Mouse (Mus musculus) T-cell, adult 2 months (primary cell): ENCODE data around the gene Fus.
"Not testable (repeated sequence)": the region's sequence is repeated elsewhere in the genome, so short reads cannot be mapped to it uniquely, and the experiment has no call there.

Source experiments
- DNase-seq: peaks from one replicate; pipeline ENCODE4 v3.0.0; 2022; ENCODE audit warnings: low spot score

The Fus gene

GRCm38 (mm10) chr7:127967004-127967921 is at the start of gene Fus:
TSS of gene Fus (plus strand) at chr7:127967457.
- peak; percentile 94 for DNase-seq

- peak; percentile 65 for DNase-seq
These were observed 49.1 kb upstream of the Fus start for GRCm38 (mm10) chr7:127918203-127918602.

- DNase-seq: no peak
These were observed 48.0 kb upstream of the Fus start for GRCm38 (mm10) chr7:127919290-127919689.

- DNase-seq: no peak
These were observed 45.7 kb upstream of the Fus start for GRCm38 (mm10) chr7:127921516-127921915.

GRCm38 (mm10) chr7:127922451-127923275 is 44.6 kb upstream of the Fus start:
- DNase-seq: peak; percentile 52

- no peak for DNase-seq
These were observed 43.5 kb upstream of the Fus start for GRCm38 (mm10) chr7:127923714-127924113.

- no peak for DNase-seq
These were observed 42.0 kb upstream of the Fus start for GRCm38 (mm10) chr7:127925252-127925651.

GRCm38 (mm10) chr7:127926066-127926465 is 41.2 kb upstream of the Fus start:
- DNase-seq: no peak

- no peak for DNase-seq
These were observed 40.4 kb upstream of the Fus start for GRCm38 (mm10) chr7:127926846-127927245.

GRCm38 (mm10) chr7:127927726-127928125 is 39.5 kb upstream of the Fus start:
- no peak for DNase-seq

- DNase-seq: no peak
These were observed 38.7 kb upstream of the Fus start for GRCm38 (mm10) chr7:127928596-127928995.

- DNase-seq: no peak
These were observed 37.3 kb upstream of the Fus start, which contains the start of gene Prss8 for GRCm38 (mm10) chr7:127929923-127930322. TSS of gene Prss8 (minus strand) at chr7:127930104.

- no peak for DNase-seq
These were observed 36.6 kb upstream of the Fus start for GRCm38 (mm10) chr7:127930636-127931035.

GRCm38 (mm10) chr7:127931351-127932135 is 35.7 kb upstream of the Fus start:
- DNase-seq: no peak

- DNase-seq: no peak
These were observed 34.8 kb upstream of the Fus start for GRCm38 (mm10) chr7:127932273-127933031.

GRCm38 (mm10) chr7:127934075-127934474 is 33.2 kb upstream of the Fus start:
- DNase-seq: no peak

GRCm38 (mm10) chr7:127935028-127935722 is 32.1 kb upstream of the Fus start:
- peak; percentile 95 for DNase-seq

GRCm38 (mm10) chr7:127935748-127936159 is 31.5 kb upstream of the Fus start:
- DNase-seq: no peak

- DNase-seq: no peak
These were observed 30.9 kb upstream of the Fus start for GRCm38 (mm10) chr7:127936216-127936884.

GRCm38 (mm10) chr7:127942097-127942496 is 25.2 kb upstream of the Fus start:
- not testable (repeated sequence) for DNase-seq
